Comparison of ENCODE assay signal across 14 mouse cellular contexts in the genomic region with DNA sequence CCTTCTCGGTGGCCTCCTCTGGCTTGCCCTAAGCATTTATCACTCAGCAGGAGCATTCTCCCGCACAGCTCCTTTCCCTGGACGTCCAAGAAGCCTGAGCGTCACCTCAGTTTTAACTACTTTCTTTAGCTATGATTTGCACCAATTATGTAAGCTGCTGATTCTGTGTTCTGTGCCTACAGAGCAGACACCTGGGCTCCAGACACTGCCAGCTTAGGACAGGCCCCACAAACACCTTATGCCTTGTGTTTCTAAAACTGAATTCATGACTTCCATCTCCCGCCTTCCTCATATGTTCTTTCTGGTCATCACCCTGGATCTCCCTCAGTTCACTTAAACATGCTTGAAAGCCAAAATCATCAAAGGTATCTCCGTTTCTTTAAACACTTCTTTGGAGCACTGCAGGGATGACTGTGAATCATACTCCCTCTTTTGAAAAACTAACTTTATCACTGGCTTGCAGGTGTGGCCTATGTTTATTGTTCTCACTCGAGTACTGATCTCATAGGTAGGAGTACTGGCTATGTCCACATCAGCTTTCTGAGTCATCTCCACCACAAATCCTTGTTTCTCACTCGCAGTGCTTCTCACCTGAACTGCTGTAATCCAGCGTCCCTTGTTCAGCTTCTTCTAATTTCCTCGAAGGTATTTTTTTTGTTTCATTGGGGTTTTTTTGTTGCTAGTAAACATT. TPM values are rescaled to one million over a fixed set of nuclear protein-coding genes. Genes with fewer than 3 reads are reported as not detected.
DNase-seq lines count a peak whose midpoint lies in the region; ATAC-seq lines count a peak whose summit lies in the region.
"Had no signal": no experiment of that assay in that cellular context is flagged by ENCODE, and none has a peak within 500 bp of the region (broad histone marks: within the 10 kb centered on the region; RNA-seq: fewer than 3 reads in every experiment).

No protein-coding gene starts in this region.

- peaks cover 20% of the 10 kb centered on the region for H3K27me3 ChIP-seq in midbrain, embryonic 10.5 days (ENCODE audit: low read depth, poor library complexity, severe bottlenecking)
- H3K27me3 ChIP-seq in midbrain, embryonic 13.5 days: no peaks in the 10 kb centered on the region
- no peaks in the 10 kb centered on the region for H3K27me3 ChIP-seq in intestine, embryonic 14.5 days (replicated peaks; ENCODE audit: control insufficient read depth, insufficient read depth, low read length)
- H3K27me3 ChIP-seq in stomach, embryonic 16.5 days (ENCODE audit: control insufficient read depth, insufficient read depth, low read length): no peaks in the 10 kb centered on the region
- H3K27me3 ChIP-seq: limb, embryonic 15.5 days had no signal

- 84% methylated on average over 10 of the region's 10 CpGs for WGBS in midbrain, embryonic 10.5 days
- WGBS in midbrain, embryonic 13.5 days: 84% methylated on average over 10 of the region's 10 CpGs
- WGBS in intestine, embryonic 14.5 days: 74% methylated on average over 10 of the region's 10 CpGs
- WGBS in stomach, embryonic 16.5 days: 57% methylated on average over 10 of the region's 10 CpGs

- peak overlapping the region; percentile 38 for H3K27ac ChIP-seq in midbrain, embryonic 10.5 days (replicated peaks)
- H3K27ac ChIP-seq in midbrain, embryonic 13.5 days: no peak overlapping the region
- H3K27ac ChIP-seq in intestine, embryonic 14.5 days (ENCODE audit: low read depth): peak overlapping the region; percentile 7; the same call in 1 of the 2 replicates
- peak overlapping the region; percentile 87 for H3K27ac ChIP-seq in stomach, embryonic 16.5 days (ENCODE audit: low read length)
- H3K27ac ChIP-seq: hindbrain, embryonic 12.5 days; limb, embryonic 15.5 days had no signal

- 0 out of 2 replicates have a peak, but pooled peaks have one; percentile 25 for ATAC-seq in frontal cortex, adult (ENCODE audit: low TSS enrichment)
- ATAC-seq in midbrain, embryonic 13.5 days: no peak
- ATAC-seq in intestine, embryonic 14.5 days (replicated peaks; ENCODE audit: low FRiP score, low TSS enrichment, low read depth): peak; percentile 70
- peak; percentile 80 for ATAC-seq in stomach, embryonic 16.5 days (ENCODE audit: insufficient read depth, low FRiP score)
- ATAC-seq: forebrain, postnatal 0 days; inflammation-experienced regulatory T-cells, adult 6 months; midbrain, embryonic 16.5 days had no signal

- no peak overlapping the region for H3K4me2 ChIP-seq in midbrain, embryonic 13.5 days (replicated peaks)
- H3K4me2 ChIP-seq in intestine, embryonic 14.5 days (ENCODE audit: low read length): no peak overlapping the region
- H3K4me2 ChIP-seq in stomach, embryonic 16.5 days (ENCODE audit: low read depth, low read length): no peak overlapping the region
- H3K4me2 ChIP-seq: hindbrain, embryonic 12.5 days; limb, embryonic 15.5 days had no signal

- H3K36me3 ChIP-seq in midbrain, embryonic 10.5 days: no peaks in the 10 kb centered on the region
- H3K36me3 ChIP-seq in midbrain, embryonic 13.5 days: no peaks in the 10 kb centered on the region
- H3K36me3 ChIP-seq in intestine, embryonic 14.5 days (ENCODE audit: control insufficient read depth, insufficient read depth, low read length): no peaks in the 10 kb centered on the region
- no peaks in the 10 kb centered on the region for H3K36me3 ChIP-seq in stomach, embryonic 16.5 days (ENCODE audit: control insufficient read depth, insufficient read depth, low read length)
- H3K36me3 ChIP-seq: hindbrain, embryonic 12.5 days; limb, embryonic 15.5 days had no signal

- no peak overlapping the region for H3K9ac ChIP-seq in midbrain, embryonic 13.5 days (replicated peaks)
- no peak overlapping the region for H3K9ac ChIP-seq in intestine, embryonic 14.5 days (ENCODE audit: low read length)
- no peak overlapping the region for H3K9ac ChIP-seq in stomach, embryonic 16.5 days (ENCODE audit: low read length)
- H3K9ac ChIP-seq: forebrain, postnatal 0 days; hindbrain, embryonic 12.5 days; limb, embryonic 15.5 days had no signal

- peaks cover 28% of the 10 kb centered on the region for H3K4me1 ChIP-seq in midbrain, embryonic 10.5 days
- peaks cover 9% of the 10 kb centered on the region for H3K4me1 ChIP-seq in midbrain, embryonic 13.5 days (replicated peaks)
- H3K4me1 ChIP-seq in intestine, embryonic 14.5 days (replicated peaks; ENCODE audit: control insufficient read depth, insufficient read depth, low read length): no peaks in the 10 kb centered on the region
- peaks cover 6% of the 10 kb centered on the region for H3K4me1 ChIP-seq in stomach, embryonic 16.5 days (ENCODE audit: control insufficient read depth, insufficient read depth, low read length)
- H3K4me1 ChIP-seq: limb, embryonic 15.5 days had no signal

- H3K4me3 ChIP-seq in midbrain, embryonic 10.5 days: no peak overlapping the region
- no peak overlapping the region for H3K4me3 ChIP-seq in midbrain, embryonic 13.5 days (replicated peaks)
- no peak overlapping the region for H3K4me3 ChIP-seq in intestine, embryonic 14.5 days (ENCODE audit: low read depth, low read length)
- no peak overlapping the region for H3K4me3 ChIP-seq in stomach, embryonic 16.5 days (replicated peaks; ENCODE audit: low read length)
- H3K4me3 ChIP-seq: hindbrain, embryonic 12.5 days; limb, embryonic 15.5 days had no signal

- no peak for DNase-seq in frontal cortex, postnatal 10 days (ENCODE audit: low spot score in 2 of 2)
- DNase-seq in midbrain, embryonic 10.5 days (ENCODE audit: low spot score): no peak
- no peak for DNase-seq in intestine, embryonic 14.5 days (ENCODE audit: low spot score)
- DNase-seq in adrenal gland, adult (ENCODE audit: inconsistent age in 2 of 2, low spot score in 1 of 2): no peak
- DNase-seq: forebrain, postnatal 0 days; retina, postnatal 1 day; thymus, postnatal 14 days had no signal

- H3K9me3 ChIP-seq in midbrain, embryonic 10.5 days (replicated peaks): no peaks in the 10 kb centered on the region
- H3K9me3 ChIP-seq in midbrain, embryonic 13.5 days: no peaks in the 10 kb centered on the region
- H3K9me3 ChIP-seq in intestine, embryonic 14.5 days (ENCODE audit: control insufficient read depth, low read length): no peaks in the 10 kb centered on the region
- no peaks in the 10 kb centered on the region for H3K9me3 ChIP-seq in stomach, embryonic 16.5 days (replicated peaks; ENCODE audit: control insufficient read depth, low read length)
- H3K9me3 ChIP-seq: hindbrain, embryonic 12.5 days; limb, embryonic 15.5 days had no signal

RNA-seq across cellular contexts. Expression of a gene that starts 14.9 kb away (rescaled TPM):
- 73.2 and 74.9 TPM in 2 replicates for polyA plus RNA-seq in midbrain, embryonic 10.5 days (2016; fragmentation: Nextera tagmentation; extraction: Ambion mirVana)
- 57.0 and 59.0 TPM in 2 replicates for polyA plus RNA-seq in midbrain, embryonic 13.5 days (2015; fragmentation: Nextera tagmentation; extraction: Ambion mirVana)
- 48.2 and 48.9 TPM in 2 replicates for polyA plus RNA-seq in intestine, embryonic 14.5 days (2014; fragmentation: Nextera tagmentation; extraction: Ambion mirVana)
- 49.7 and 51.0 TPM in 2 replicates for polyA plus RNA-seq in stomach, embryonic 16.5 days (2015; fragmentation: Nextera tagmentation; extraction: Ambion mirVana)

RNA-seq across cellular contexts. Expression of a gene that starts 46.0 kb away (rescaled TPM):
- polyA plus RNA-seq in midbrain, embryonic 10.5 days (2016; fragmentation: Nextera tagmentation; extraction: Ambion mirVana): 74.3 and 79.0 TPM in 2 replicates
- 56.6 and 58.5 TPM in 2 replicates for polyA plus RNA-seq in midbrain, embryonic 13.5 days (2015; fragmentation: Nextera tagmentation; extraction: Ambion mirVana)
- polyA plus RNA-seq in intestine, embryonic 14.5 days (2014; fragmentation: Nextera tagmentation; extraction: Ambion mirVana): 90.0 and 91.5 TPM in 2 replicates
- polyA plus RNA-seq in stomach, embryonic 16.5 days (2015; fragmentation: Nextera tagmentation; extraction: Ambion mirVana): 65.6 and 66.3 TPM in 2 replicates
